Mouse (Mus musculus) hindbrain, embryonic 10.5 days (tissue): Measurements from ENCODE around the gene Tchp. TPM values are rescaled to one million over a fixed set of nuclear protein-coding genes. Genes with fewer than 3 reads are reported as not detected.

Source experiments
- DNase-seq: peaks from one replicate; pipeline ENCODE4 v3.0.0-alpha.2; 2017; ENCODE audit warnings: low spot score
- H3K27ac ChIP-seq: fragments of 300-500 bp; sonication (generic); 2 replicates; pipeline ENCODE4 v1.5.1; 2016; ENCODE audit warnings: mild to moderate bottlenecking, moderate library complexity
- H3K27me3 ChIP-seq: fragments of 300-500 bp; sonication (generic); 2 replicates; pipeline ENCODE4 v1.6.1; 2016; ENCODE audit warnings: mild to moderate bottlenecking; ENCODE audit not compliant: poor library complexity, insufficient read depth, severe bottlenecking
- H3K36me3 ChIP-seq: fragments of 300-500 bp; sonication (generic); 2 replicates; pipeline ENCODE4 v1.6.1; 2016; ENCODE audit warnings: mild to moderate bottlenecking, moderate library complexity
- H3K4me1 ChIP-seq: fragments of 300-500 bp; sonication (generic); replicated peaks from 2 replicates; pipeline ENCODE4 v1.6.1; 2016; ENCODE audit warnings: mild to moderate bottlenecking
- H3K4me3 ChIP-seq: fragments of 300-500 bp; sonication (generic); 2 replicates; pipeline ENCODE4 v1.5.1; 2016; ENCODE audit warnings: mild to moderate bottlenecking, moderate library complexity
- H3K9me3 ChIP-seq: fragments of 300-500 bp; sonication (generic); 2 replicates; pipeline ENCODE4 v1.6.1; 2016; ENCODE audit warnings: mild to moderate bottlenecking, moderate library complexity
- WGBS: fragments of 180-500 bp; shearing (Covaris S2); methylation state at CpG from one replicate; pipeline ENCODE4 v1.1.7; 2016; 5-methylcytosine and 5-hydroxymethylcytosine counted together
- polyA plus RNA-seq: library from polyadenylated mRNA; unstranded; fragments of >200 nt; fragmentation: Nextera tagmentation; extraction: Ambion mirVana; gene quantifications from 2 replicates; pipeline ENCODE4 v1.2.1, GENCODE M21; 2016

The Tchp gene
- polyA plus RNA-seq, 1 experiment from 2014 or later: 17.9 TPM

DNA sequence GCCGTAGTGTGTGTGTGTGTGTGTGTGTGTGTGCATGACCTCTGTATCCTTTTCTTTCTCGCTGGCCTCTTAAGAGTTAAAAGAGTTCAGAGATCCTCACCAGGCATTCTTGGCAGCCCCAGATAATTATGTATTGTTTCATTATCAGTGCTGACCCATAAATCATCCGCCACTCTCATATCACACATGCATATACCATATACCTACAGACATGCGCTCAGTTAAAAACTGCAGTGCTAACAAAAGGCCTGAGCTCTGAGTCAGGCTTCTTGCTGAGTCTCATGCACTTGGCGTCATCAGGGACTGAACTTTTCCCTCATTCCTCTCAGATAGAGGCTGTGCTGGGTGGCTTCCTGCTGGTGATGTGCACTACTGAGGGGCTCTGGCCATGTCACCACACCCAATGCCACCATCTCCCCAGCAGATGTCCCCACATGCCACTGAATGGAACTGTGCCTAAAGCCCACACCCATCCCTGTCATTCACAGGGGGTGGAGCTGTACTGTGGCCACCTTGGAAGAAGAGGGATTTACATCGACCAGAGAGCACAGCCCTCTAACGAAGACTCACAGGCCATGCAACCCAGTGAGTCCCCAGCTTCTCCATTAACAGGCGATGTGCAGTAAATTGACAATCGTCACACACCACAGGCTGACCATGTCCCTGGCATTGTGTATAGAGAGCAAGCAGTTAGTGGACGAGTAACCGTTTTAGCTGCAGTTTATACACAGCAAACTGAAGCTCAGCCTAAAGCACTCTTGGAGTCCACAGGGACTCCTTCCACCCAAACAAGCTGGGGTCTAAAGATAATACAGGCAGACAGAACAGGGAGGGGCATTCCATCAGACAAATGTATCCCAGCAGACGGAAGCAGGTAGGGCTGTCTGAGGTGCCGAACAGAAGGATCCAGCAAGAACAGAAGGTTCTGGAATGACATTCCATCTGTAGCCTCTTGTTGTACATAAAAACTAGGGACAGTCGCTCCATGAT, 4.9 kb upstream of the Tchp start:
- Histone ChIP-seq H3K9me3 (no peaks in the 10 kb centered on the region), H3K27me3 (no peaks in the 10 kb centered on the region; the same call in 1 of the 2 replicates), H3K4me3 (no peak overlapping the region), H3K27ac (no peak overlapping the region), H3K4me1 (peaks cover 9% of the 10 kb centered on the region), H3K36me3 (no peaks in the 10 kb centered on the region)
- WGBS: 63% methylated on average over 14 of the region's 14 CpGs
- peak; percentile 42 for DNase-seq

DNA sequence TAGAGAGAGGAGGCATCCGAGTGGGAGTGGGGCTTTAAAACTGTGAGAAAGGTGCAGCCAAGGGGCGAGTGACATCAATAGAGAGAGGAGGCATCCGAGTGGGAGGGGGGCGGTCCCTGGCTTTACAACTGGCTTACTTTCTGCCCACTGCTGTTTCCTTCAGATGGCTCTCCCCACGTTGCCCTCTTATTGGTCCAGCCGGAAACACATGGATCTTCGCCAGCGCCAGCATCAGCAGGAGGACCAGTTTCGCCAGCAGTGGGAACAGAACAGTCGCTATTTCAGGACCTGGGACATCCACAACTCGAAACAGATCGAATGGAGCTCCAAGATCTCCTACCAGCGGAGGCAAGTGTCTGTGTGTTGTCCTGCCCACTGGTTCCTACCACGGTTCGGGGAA, 931 bp downstream of the Tchp start:
- no peak overlapping the region for H3K27ac ChIP-seq

DNA sequence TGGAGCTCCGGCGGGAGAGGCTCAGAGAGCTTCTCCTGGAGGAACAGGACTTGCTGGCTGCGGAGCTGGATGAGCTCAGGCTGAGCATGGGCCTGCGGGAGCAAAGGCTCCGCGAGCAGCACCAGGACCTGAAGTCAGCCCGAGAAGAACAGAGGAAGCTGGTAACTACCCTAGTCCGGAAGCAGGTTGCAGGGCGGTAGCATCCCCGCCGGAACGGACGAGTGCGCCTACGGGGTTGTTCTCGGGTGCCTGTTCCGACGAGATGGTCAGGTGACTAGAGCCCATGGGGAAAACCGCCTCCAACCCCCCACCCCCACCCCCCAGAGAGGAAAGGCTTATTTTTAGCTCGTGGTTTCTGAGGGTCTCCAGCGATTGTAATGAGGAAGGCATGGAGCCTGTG, 1.8 kb downstream of the Tchp start:
- Histone ChIP-seq H3K9me3 (no peaks in the 10 kb centered on the region), H3K36me3 (peaks cover 54% of the 10 kb centered on the region), H3K27ac (no peak overlapping the region), H3K4me1 (peaks cover 19% of the 10 kb centered on the region), H3K4me3 (0 out of 2 replicates have a peak overlapping the region, but pooled peaks have one; percentile 89), H3K27me3 (no peaks in the 10 kb centered on the region)
- DNase-seq: no peak
- WGBS: 94% methylated on average over 21 of the region's 21 CpGs

More for the DNA sequence above, 931 bp downstream of the Tchp start:
- WGBS: 56% methylated on average over 15 of the region's 15 CpGs
- Histone ChIP-seq H3K36me3 (peaks cover 45% of the 10 kb centered on the region), H3K9me3 (no peaks in the 10 kb centered on the region), H3K4me1 (peaks cover 19% of the 10 kb centered on the region), H3K27me3 (no peaks in the 10 kb centered on the region; the same call in 1 of the 2 replicates), H3K4me3 (peak overlapping the region; percentile 89)
- no peak for DNase-seq

DNA sequence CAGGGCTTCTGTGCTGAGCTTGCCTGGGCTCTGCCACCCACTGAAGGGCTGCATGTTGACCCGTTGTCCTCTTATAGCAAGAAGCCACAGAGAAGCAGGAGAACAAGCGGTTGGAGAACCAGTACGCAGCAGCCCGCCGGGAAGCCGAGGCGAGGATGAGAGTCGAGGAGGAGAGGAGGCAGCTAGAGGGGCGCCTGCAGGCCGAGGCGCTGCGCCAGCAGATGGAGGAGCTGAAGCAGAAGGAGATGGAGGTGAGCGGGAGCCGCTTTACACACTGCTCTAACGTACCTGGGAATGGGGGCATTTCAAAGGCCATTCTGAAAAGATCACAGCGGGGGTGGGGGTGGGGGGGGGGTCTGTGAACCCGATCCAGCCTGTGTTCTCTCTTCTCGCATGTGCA, 7.0 kb downstream of the Tchp start:
- no peak overlapping the region for H3K4me3 ChIP-seq
- H3K9me3 ChIP-seq: no peaks in the 10 kb centered on the region
- H3K36me3 ChIP-seq: peaks cover 100% of the 10 kb centered on the region
- 92% methylated on average over 18 of the region's 18 CpGs for WGBS
- no peaks in the 10 kb centered on the region for H3K27me3 ChIP-seq
- H3K4me1 ChIP-seq: no peaks in the 10 kb centered on the region
- no peak for DNase-seq
- H3K27ac ChIP-seq: no peak overlapping the region

DNA sequence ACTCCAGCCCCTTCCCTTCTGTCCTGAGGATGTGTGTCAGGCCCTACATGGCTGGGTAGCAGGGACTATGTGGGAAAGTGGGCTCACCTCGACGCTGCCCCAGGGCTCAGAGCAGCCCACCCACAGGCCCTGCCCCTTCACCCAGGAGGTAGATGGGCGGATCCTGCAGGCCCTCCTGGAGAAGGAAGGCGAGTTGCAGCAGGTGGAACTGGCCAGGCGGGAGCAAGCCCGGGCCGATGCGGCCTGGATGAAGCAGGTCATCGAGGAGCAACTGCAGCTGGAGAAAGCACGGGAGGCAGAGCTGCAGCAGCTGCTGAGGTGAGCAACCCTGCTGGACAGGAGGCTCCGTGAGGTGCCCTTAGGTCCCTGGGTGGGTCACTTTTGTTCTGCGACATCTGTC, 9.7 kb downstream of the Tchp start:
- no peak overlapping the region for H3K4me3 ChIP-seq
- no peaks in the 10 kb centered on the region for H3K27me3 ChIP-seq
- no peak overlapping the region for H3K27ac ChIP-seq
- H3K9me3 ChIP-seq: no peaks in the 10 kb centered on the region
- H3K36me3 ChIP-seq: peaks cover 100% of the 10 kb centered on the region
- no peaks in the 10 kb centered on the region for H3K4me1 ChIP-seq
- 91% methylated on average over 12 of the region's 12 CpGs for WGBS
- DNase-seq: no peak

- Histone ChIP-seq H3K4me1 (no peaks in the 10 kb centered on the region), H3K27ac (no peak overlapping the region), H3K27me3 (no peaks in the 10 kb centered on the region), H3K36me3 (peaks cover 100% of the 10 kb centered on the region), H3K4me3 (no peak overlapping the region), H3K9me3 (no peaks in the 10 kb centered on the region)
- WGBS: 95% methylated on average over 8 of the region's 8 CpGs
- DNase-seq: no peak
Measured at GRCm38 (mm10) chr5:114717937-114718336, 10.4 kb downstream of the Tchp start.

- no peak overlapping the region for H3K27ac ChIP-seq
- no peaks in the 10 kb centered on the region for H3K9me3 ChIP-seq
- H3K4me1 ChIP-seq: no peaks in the 10 kb centered on the region
- no peak for DNase-seq
- H3K4me3 ChIP-seq: no peak overlapping the region
- H3K36me3 ChIP-seq: peaks cover 100% of the 10 kb centered on the region
- no peaks in the 10 kb centered on the region for H3K27me3 ChIP-seq
- 87% methylated on average over 13 of the region's 13 CpGs for WGBS
Measured at GRCm38 (mm10) chr5:114718483-114718882, 10.9 kb downstream of the Tchp start.

- peaks cover 100% of the 10 kb centered on the region for H3K36me3 ChIP-seq
- WGBS: 89% methylated on average over 20 of the region's 20 CpGs
- no peak overlapping the region for H3K4me3 ChIP-seq
- DNase-seq: no peak
- peaks cover 6% of the 10 kb centered on the region; the same call in 1 of the 2 replicates for H3K9me3 ChIP-seq
- no peak overlapping the region for H3K27ac ChIP-seq
- H3K4me1 ChIP-seq: no peaks in the 10 kb centered on the region
- no peaks in the 10 kb centered on the region for H3K27me3 ChIP-seq
Measured at GRCm38 (mm10) chr5:114719003-114719927, 11.7 kb downstream of the Tchp start.

GRCm38 (mm10) chr5:114719928-114720270, 12.3 kb downstream of the Tchp start:
- Histone ChIP-seq H3K9me3 (peaks cover 8% of the 10 kb centered on the region; the same call in 1 of the 2 replicates), H3K4me3 (no peak overlapping the region), H3K27ac (no peak overlapping the region), H3K36me3 (peaks cover 98% of the 10 kb centered on the region), H3K4me1 (no peaks in the 10 kb centered on the region), H3K27me3 (no peaks in the 10 kb centered on the region)
- WGBS: 96% methylated on average over 6 of the region's 6 CpGs
- DNase-seq: no peak

GRCm38 (mm10) chr5:114720784-114721183, 13.2 kb downstream of the Tchp start:
- 0 out of 2 replicates have a peak, but pooled peaks cover under 1% of the 10 kb centered on the region for H3K4me1 ChIP-seq
- no peak overlapping the region for H3K27ac ChIP-seq
- no peak for DNase-seq
- no peak overlapping the region for H3K4me3 ChIP-seq
- 91% methylated on average over 11 of the region's 11 CpGs for WGBS
- H3K9me3 ChIP-seq: peaks cover 8% of the 10 kb centered on the region; the same call in 1 of the 2 replicates
- H3K36me3 ChIP-seq: peaks cover 98% of the 10 kb centered on the region
- H3K27me3 ChIP-seq: no peaks in the 10 kb centered on the region

- no peak overlapping the region for H3K27ac ChIP-seq
- H3K4me3 ChIP-seq: no peak overlapping the region
- H3K27me3 ChIP-seq: no peaks in the 10 kb centered on the region
- H3K4me1 ChIP-seq: 0 out of 2 replicates have a peak, but pooled peaks cover 5% of the 10 kb centered on the region
- peaks cover 93% of the 10 kb centered on the region for H3K36me3 ChIP-seq
- WGBS: 93% methylated on average over 10 of the region's 10 CpGs
- no peak for DNase-seq
- H3K9me3 ChIP-seq: peaks cover 8% of the 10 kb centered on the region; the same call in 1 of the 2 replicates
Measured at GRCm38 (mm10) chr5:114721969-114722368, 14.4 kb downstream of the Tchp start.

GRCm38 (mm10) chr5:114722846-114723245, 15.3 kb downstream of the Tchp start:
- Histone ChIP-seq H3K36me3 (peaks cover 93% of the 10 kb centered on the region), H3K4me3 (no peak overlapping the region), H3K4me1 (0 out of 2 replicates have a peak, but pooled peaks cover 5% of the 10 kb centered on the region), H3K27ac (no peak overlapping the region), H3K9me3 (peaks cover 8% of the 10 kb centered on the region; the same call in 1 of the 2 replicates), H3K27me3 (no peaks in the 10 kb centered on the region)
- WGBS: 95% methylated on average over 13 of the region's 13 CpGs
- no peak for DNase-seq
